Mouse (Mus musculus) heart, embryonic 12.5 days (tissue): Measurements from ENCODE around the gene Olfr191. TPM values are rescaled to one million over a fixed set of nuclear protein-coding genes. Genes with fewer than 3 reads are reported as not detected.

ENCODE experiments used
- ATAC-seq: fragments of 200-750 bp; cut with Nextera tagmentation; 2 replicates; pipeline ENCODE4 v1.8.0; 2017; ENCODE audit warnings: moderate TSS enrichment, moderate library complexity; ENCODE audit not compliant: insufficient number of reproducible peaks, low FRiP score
- H3K27ac ChIP-seq: fragments of 300-500 bp; sonication (generic); 2 replicates; pipeline ENCODE4 v1.5.1; 2016; ENCODE audit warnings: mild to moderate bottlenecking, moderate library complexity; ENCODE audit not compliant: poor library complexity, severe bottlenecking
- H3K27me3 ChIP-seq: fragments of 300-500 bp; sonication (generic); replicated peaks from 2 replicates; pipeline ENCODE4 v1.6.1; 2016; ENCODE audit warnings: mild to moderate bottlenecking, moderate library complexity
- H3K36me3 ChIP-seq: fragments of 300-500 bp; sonication (generic); 2 replicates; pipeline ENCODE4 v1.6.1; 2016; ENCODE audit warnings: mild to moderate bottlenecking, moderate library complexity
- H3K4me1 ChIP-seq: fragments of 300-500 bp; sonication (generic); replicated peaks from 2 replicates; pipeline ENCODE4 v1.6.1; 2016; ENCODE audit warnings: mild to moderate bottlenecking
- H3K4me2 ChIP-seq: fragments of 300-500 bp; sonication (generic); 2 replicates; pipeline ENCODE4 v1.6.1; 2016; ENCODE audit warnings: mild to moderate bottlenecking, moderate library complexity
- H3K4me3 ChIP-seq: fragments of 300-500 bp; sonication (generic); 2 replicates; pipeline ENCODE4 v1.5.1; 2016; ENCODE audit warnings: mild to moderate bottlenecking
- H3K9ac ChIP-seq: fragments of 300-500 bp; sonication (generic); 2 replicates; pipeline ENCODE4 v1.6.1; 2016; ENCODE audit warnings: mild to moderate bottlenecking, moderate library complexity
- H3K9me3 ChIP-seq: fragments of 300-500 bp; sonication (generic); replicated peaks from 2 replicates; pipeline ENCODE4 v1.6.1; 2016; ENCODE audit warnings: mild to moderate bottlenecking, moderate library complexity
- WGBS: fragments of 180-500 bp; shearing (Covaris S2); methylation state at CpG from one replicate; pipeline ENCODE4 v1.1.7; 2016; 5-methylcytosine and 5-hydroxymethylcytosine counted together
- polyA plus RNA-seq: library from polyadenylated mRNA; unstranded; fragments of >200 nt; fragmentation: Nextera tagmentation; extraction: Ambion mirVana; gene quantifications from 2 replicates; pipeline ENCODE4 v1.2.1, GENCODE M21; 2016

Olfr191 gene
- polyA plus RNA-seq, 1 experiment from 2014 or later = not detected

GRCm38 (mm10) chr16:59048860-59049259 is 40.8 kb downstream of the Olfr191 start:
- no peak overlapping the region for H3K4me3 ChIP-seq
- H3K9ac ChIP-seq = no peak overlapping the region
- H3K27ac ChIP-seq = no peak overlapping the region
- H3K27me3 ChIP-seq = no peaks in the 10 kb centered on the region
- 72% methylated on average over 1 of the region's 1 CpGs for WGBS
- H3K4me1 ChIP-seq = no peaks in the 10 kb centered on the region
- H3K9me3 ChIP-seq = 0 out of 2 replicates have a peak, but pooled peaks cover 3% of the 10 kb centered on the region
- no peaks in the 10 kb centered on the region for H3K36me3 ChIP-seq
- ATAC-seq = no peak
- H3K4me2 ChIP-seq = no peak overlapping the region

- no peak overlapping the region for H3K4me2 ChIP-seq
- ATAC-seq = no peak
- H3K27me3 ChIP-seq = no peaks in the 10 kb centered on the region
- H3K9me3 ChIP-seq = 0 out of 2 replicates have a peak, but pooled peaks cover 6% of the 10 kb centered on the region
- H3K4me3 ChIP-seq = no peak overlapping the region
- H3K4me1 ChIP-seq = no peaks in the 10 kb centered on the region
- WGBS = 57% methylated on average over 4 of the region's 4 CpGs
- H3K36me3 ChIP-seq = no peaks in the 10 kb centered on the region
- H3K27ac ChIP-seq = no peak overlapping the region
- no peak overlapping the region for H3K9ac ChIP-seq
Measured at GRCm38 (mm10) chr16:59047579-59047978, 42.0 kb downstream of the Olfr191 start.

GRCm38 (mm10) chr16:59045835-59046234 is 43.8 kb downstream of the Olfr191 start:
- Histone ChIP-seq H3K27me3 (no peaks in the 10 kb centered on the region), H3K36me3 (no peaks in the 10 kb centered on the region), H3K27ac (no peak overlapping the region), H3K9ac (no peak overlapping the region), H3K9me3 (0 out of 2 replicates have a peak, but pooled peaks cover 6% of the 10 kb centered on the region), H3K4me3 (no peak overlapping the region), H3K4me2 (no peak overlapping the region), H3K4me1 (no peaks in the 10 kb centered on the region)
- no peak for ATAC-seq
- 69% methylated on average over 3 of the region's 3 CpGs for WGBS

- 80% methylated on average over 7 of the region's 7 CpGs for WGBS
- Histone ChIP-seq H3K4me3 (no peak within 1 kb of the TSS), H3K4me1 (no peaks in the 10 kb centered on the region), H3K9ac (no peak within 1 kb of the TSS), H3K4me2 (no peak within 1 kb of the TSS), H3K9me3 (0 out of 2 replicates have a peak, but pooled peaks cover 6% of the 10 kb centered on the region), H3K27me3 (no peaks in the 10 kb centered on the region), H3K36me3 (no peaks in the 10 kb centered on the region), H3K27ac (no peak within 1 kb of the TSS)
- no peak for ATAC-seq
Measured at GRCm38 (mm10) chr16:59039710-59040109, 49.9 kb downstream of the Olfr191 start, which contains the start of gene Olfr187. Gene Olfr187, minus strand, starts transcription at chr16:59039767.

Other genes starting within 250 kb of the Olfr191 start
- not detected in 2 replicates for gene Olfr177, start 215.1 kb downstream of the Olfr191 start, polyA plus RNA-seq
- not detected in 2 replicates for gene Olfr178, start 197.8 kb downstream of the Olfr191 start, polyA plus RNA-seq
- not detected in 2 replicates for gene Olfr181, start 161.1 kb downstream of the Olfr191 start, polyA plus RNA-seq
- not detected in 2 replicates for gene Olfr180, start 160.4 kb downstream of the Olfr191 start, polyA plus RNA-seq
- not detected in 2 replicates for gene Olfr183, start 94.5 kb downstream of the Olfr191 start, polyA plus RNA-seq
- gene Olfr186, start 59.5 kb downstream of the Olfr191 start, polyA plus RNA-seq = not detected in 2 replicates
- gene Olfr187, start 50.1 kb downstream of the Olfr191 start, polyA plus RNA-seq = not detected in 2 replicates
- not detected in 2 replicates for gene Olfr190, start 11.8 kb downstream of the Olfr191 start, polyA plus RNA-seq
- gene Olfr193, start 22.1 kb upstream of the Olfr191 start, polyA plus RNA-seq = not detected in 2 replicates
- not detected in 2 replicates for gene Olfr194, start 31.2 kb upstream of the Olfr191 start, polyA plus RNA-seq
- not detected in 2 replicates for gene Olfr195, start 57.2 kb upstream of the Olfr191 start, polyA plus RNA-seq
- not detected in 2 replicates for gene Olfr196, start 80.6 kb upstream of the Olfr191 start, polyA plus RNA-seq
- not detected in 2 replicates for gene Olfr198, start 113.7 kb upstream of the Olfr191 start, polyA plus RNA-seq
- not detected in 2 replicates for gene Olfr199, start 129.9 kb upstream of the Olfr191 start, polyA plus RNA-seq
- gene Olfr201, start 182.8 kb upstream of the Olfr191 start, polyA plus RNA-seq = not detected in 2 replicates
- gene Olfr202, start 197.0 kb upstream of the Olfr191 start, polyA plus RNA-seq = not detected in 2 replicates
- gene Olfr203, start 209.1 kb upstream of the Olfr191 start, polyA plus RNA-seq = not detected in 2 replicates
- not detected in 2 replicates for gene Olfr204, start 228.4 kb upstream of the Olfr191 start, polyA plus RNA-seq
- not detected in 2 replicates for gene Olfr205, start 241.3 kb upstream of the Olfr191 start, polyA plus RNA-seq